Mouse (Mus musculus): Measurements from ENCODE around the gene Vmn2r76.
"Not testable (repeated sequence)": the region's sequence is repeated elsewhere in the genome, so short reads cannot be mapped to it uniquely, and the experiment has no call there.

Gene Vmn2r76

DNA sequence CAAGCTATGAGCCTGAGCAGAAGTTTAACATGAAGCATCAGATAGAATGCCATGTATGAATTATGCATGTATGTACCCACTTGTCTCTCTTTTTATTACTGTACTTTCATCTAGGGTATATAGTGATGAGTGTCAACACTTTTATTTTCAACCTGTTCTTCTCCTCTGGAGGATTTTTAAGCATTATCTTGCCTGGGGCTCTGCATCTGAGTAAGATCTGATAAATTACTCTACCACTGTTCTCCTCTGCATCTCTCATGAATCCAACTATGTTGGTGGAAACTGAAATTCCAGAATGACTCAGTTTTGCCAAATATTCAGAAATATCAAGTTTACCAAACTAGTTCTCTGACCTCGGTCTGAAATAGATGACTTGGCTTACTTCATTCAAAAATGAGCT lies at the start of gene Vmn2r76:
Vmn2r76 (minus strand) TSS at position 101 of the 400 bp plus-strand sequence.
- in situ Hi-C loops (cut with MboI), result no loop called here

DNA sequence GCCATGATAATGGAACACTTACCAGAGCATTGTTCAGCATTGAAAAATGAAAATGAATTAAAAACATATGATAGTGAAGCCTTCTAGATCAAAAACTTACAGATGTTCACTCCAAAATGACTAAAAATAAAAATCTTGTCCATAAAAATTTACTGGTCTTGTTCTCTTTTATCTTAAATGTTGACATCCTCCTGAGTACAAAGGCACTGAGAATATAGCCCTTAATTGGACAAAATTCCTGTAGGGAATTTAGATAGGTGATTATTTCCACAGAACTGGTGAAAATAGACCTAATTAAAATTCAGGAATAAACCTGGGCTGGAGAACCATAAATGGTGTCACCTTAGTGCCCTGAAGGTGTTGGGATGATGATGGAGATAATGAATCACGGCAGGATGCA lies 31.0 kb upstream of the Vmn2r76 start, which contains the start of gene Olfr310:
Olfr310 (minus strand) TSS at position 101 of the 400 bp plus-strand sequence.
- in situ Hi-C loops (cut with MboI), result no loop called here

DNA sequence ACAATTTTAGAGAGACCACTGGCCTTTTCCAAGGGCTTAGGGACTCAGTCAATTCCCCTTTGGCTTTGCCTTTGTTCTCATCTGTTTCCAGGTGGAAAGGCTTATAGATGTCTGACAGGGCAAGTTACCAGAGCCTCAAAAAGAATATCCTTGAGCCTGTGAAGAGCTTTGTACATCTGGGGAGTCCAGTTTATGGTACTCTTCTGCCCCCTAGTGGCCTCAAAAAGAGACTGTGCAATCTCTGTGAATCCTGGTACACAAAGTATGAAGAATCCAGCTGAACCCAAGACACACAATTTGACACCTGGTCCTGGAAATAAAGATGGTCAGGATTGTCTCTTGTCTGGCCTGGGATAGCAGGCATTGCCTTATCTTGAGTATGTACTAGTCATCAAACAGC lies 34.8 kb downstream of the Vmn2r76 start:
- in situ Hi-C loops (cut with MboI), result no loop called here

DNA sequence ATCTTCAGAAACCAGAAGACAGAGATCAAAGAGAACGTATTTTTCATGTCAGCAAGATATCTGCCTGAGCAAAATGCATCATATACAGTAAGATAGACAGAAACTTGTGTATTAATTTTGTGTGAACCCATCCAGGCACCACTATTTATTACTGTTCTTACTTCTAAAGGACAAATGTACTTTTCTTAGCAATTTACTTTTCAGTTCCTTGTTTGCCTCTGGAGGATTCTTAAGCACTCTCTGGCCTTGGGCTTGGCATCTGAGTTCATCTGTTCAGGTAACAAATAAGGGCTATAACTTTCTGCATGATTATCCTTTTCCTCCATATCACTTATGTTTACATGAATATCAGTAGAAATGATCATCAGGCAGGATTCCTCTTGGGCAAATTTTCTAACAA lies 74.4 kb downstream of the Vmn2r76 start, which contains the start of gene Vmn2r75:
Vmn2r75 (minus strand) TSS at position 101 of the 400 bp plus-strand sequence.
- in situ Hi-C loops (cut with MboI), result not testable (repeated sequence)

All from mature B cell (primary cell).